ENCODE assay signal across 8 mouse cellular contexts in the genomic region with DNA sequence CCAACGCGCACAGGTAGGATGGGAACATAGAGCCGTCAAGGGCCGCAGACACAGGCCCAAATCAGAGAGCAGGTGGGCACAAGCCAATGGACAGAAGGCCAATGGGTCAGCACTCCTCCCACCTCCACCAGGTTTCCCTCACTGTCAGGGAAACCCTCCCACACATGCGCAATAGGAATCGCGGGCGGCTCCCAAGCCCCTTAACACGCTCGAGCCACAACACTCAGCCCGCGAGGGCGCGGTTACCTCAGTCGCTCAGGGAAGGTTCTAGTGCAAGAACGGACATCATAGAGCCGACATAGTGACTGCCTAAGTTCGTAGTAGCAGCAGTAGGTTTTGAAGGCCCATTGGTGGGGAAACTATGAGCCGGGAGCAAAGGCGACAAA. TPM values are rescaled to one million over a fixed set of nuclear protein-coding genes. Genes with fewer than 3 reads are reported as not detected.
DNase-seq lines count a peak whose midpoint lies in the region; ATAC-seq lines count a peak whose summit lies in the region.

No protein-coding gene starts in this region.

- ATAC-seq in forebrain, embryonic 15.5 days (replicated peaks): peak; percentile 80

- H3K27me3 ChIP-seq in forebrain, embryonic 15.5 days: no peaks in the 10 kb centered on the region

- H3K36me3 ChIP-seq in forebrain, embryonic 15.5 days: peaks cover 13% of the 10 kb centered on the region; the same call in 1 of the 2 replicates

- peak overlapping the region; percentile 86 for H3K9ac ChIP-seq in forebrain, embryonic 15.5 days (replicated peaks)

- peaks cover 27% of the 10 kb centered on the region for H3K4me1 ChIP-seq in forebrain, embryonic 15.5 days

- H3K9me3 ChIP-seq in forebrain, embryonic 15.5 days: no peaks in the 10 kb centered on the region

- DNase-seq in NIH3T3 (ENCODE audit: low read depth): peak; percentile 78
- DNase-seq in cerebellum, adult 18-20 months: peak; percentile 81
- peak; percentile 70 to 77 for DNase-seq in heart, postnatal 14 days
- DNase-seq in layer of hippocampus, adult 18-20 months (ENCODE audit: low spot score in 2 of 2): peak; percentile 62 to 69
- DNase-seq in lung, adult 18-20 months: peak; percentile 86 to 90
- peak; percentile 65 for DNase-seq in ovary, adult 18-20 months (ENCODE audit: low spot score)
- DNase-seq in urinary bladder, adult 18-20 months (ENCODE audit: low spot score in 2 of 2): peak; percentile 57 to 62

- intact Hi-C loops in heart, postnatal 14 days (cut with DNase I): no loop called here

- 2% methylated on average over 20 of the region's 20 CpGs for WGBS in forebrain, embryonic 15.5 days

- peak overlapping the region; percentile 92 for H3K4me3 ChIP-seq in forebrain, embryonic 15.5 days

- peak overlapping the region; percentile 94 for H3K27ac ChIP-seq in forebrain, embryonic 15.5 days (replicated peaks)

- H3K4me2 ChIP-seq in forebrain, embryonic 15.5 days (replicated peaks): peak overlapping the region; percentile 75

RNA-seq across cellular contexts. Expression of gene Slc35a5, which starts 0.4 kb away (rescaled TPM):
- polyA plus RNA-seq in forebrain, embryonic 15.5 days (2015; fragmentation: Nextera tagmentation; extraction: Ambion mirVana): 33.1 and 38.3 TPM in 2 replicates
- 10 to 100 TPM; 12.2 to 14.1 TPM for total RNA-seq in heart, postnatal 14 days (2021)
- 10 to 100 TPM; 49.0 to 58.3 TPM for total RNA-seq in layer of hippocampus, adult 18-20 months (2021)

RNA-seq across cellular contexts. Expression of gene Atg3, which starts 0.5 kb away (rescaled TPM):
- 52.3 and 54.0 TPM in 2 replicates for polyA plus RNA-seq in forebrain, embryonic 15.5 days (2015; fragmentation: Nextera tagmentation; extraction: Ambion mirVana)
- total RNA-seq in heart, postnatal 14 days (2021): 10 to 100 TPM; 19.3 to 22.5 TPM
- 10 to 100 TPM; 42.3 to 42.7 TPM for total RNA-seq in layer of hippocampus, adult 18-20 months (2021)

Comparison
In these comparisons a context has a peak if more than half of its experiments do, and no peak if none do; other contexts are left out.
1. Peak in every context shown above with its lines: DNase-seq, ATAC-seq, H3K4me3 ChIP-seq and H3K27ac ChIP-seq.